In genomic region chr19:24556585-24556966, GRCm38 (mm10) we compare ENCODE assay signal across 8 mouse cellular contexts. TPM values are rescaled to one million over a fixed set of nuclear protein-coding genes. Genes with fewer than 3 reads are reported as not detected.
DNase-seq lines count a peak whose midpoint lies in the region; ATAC-seq and TF ChIP-seq lines count a peak whose summit lies in the region.

No protein-coding gene starts in this region.

- no peak for DNase-seq in lung, embryonic 14.5 days
- DNase-seq in lung, postnatal 4 days: no peak
- peak; percentile 41 for DNase-seq in embryo, embryonic 11 days
- DNase-seq in hindbrain, embryonic 14.5 days (ENCODE audit: low spot score): no peak
- DNase-seq in midbrain, embryonic 14.5 days: peak; percentile 46
- DNase-seq in left cerebral cortex, postnatal 4 days: no peak
- no peak for DNase-seq in adrenal gland, postnatal 10 days

- peak; percentile 12; the same call in 1 of the 2 replicates for ATAC-seq in lung, embryonic 14.5 days (ENCODE audit: insufficient read depth)
- peak; percentile 38 for ATAC-seq in hindbrain, embryonic 14.5 days (ENCODE audit: low FRiP score)
- ATAC-seq in midbrain, embryonic 14.5 days (ENCODE audit: low FRiP score, low TSS enrichment): peak; percentile 28; the same call in 1 of the 2 replicates
- ATAC-seq in inflammation-experienced regulatory T-cells, adult 6 months: no peak

- WGBS in lung, embryonic 14.5 days: 1% methylated on average over 12 of the region's 12 CpGs
- WGBS in hindbrain, embryonic 14.5 days: 3% methylated on average over 12 of the region's 12 CpGs
- WGBS in midbrain, embryonic 14.5 days: 1% methylated on average over 12 of the region's 12 CpGs

- intact Hi-C loops in left cerebral cortex, postnatal 4 days (cut with DNase I): no loop called here

- H3K27me3 ChIP-seq in lung, embryonic 14.5 days (ENCODE audit: insufficient read depth, low read length): peaks cover 26% of the 10 kb centered on the region
- H3K27me3 ChIP-seq in hindbrain, embryonic 14.5 days (ENCODE audit: control insufficient read depth, insufficient read depth, low read length): peaks cover 13% of the 10 kb centered on the region; the same call in 1 of the 2 replicates
- peaks cover 7% of the 10 kb centered on the region; the same call in 1 of the 2 replicates for H3K27me3 ChIP-seq in midbrain, embryonic 14.5 days (ENCODE audit: control insufficient read depth, insufficient read depth, low read length)

- peak overlapping the region; percentile 89 for H3K4me2 ChIP-seq in lung, embryonic 14.5 days
- H3K4me2 ChIP-seq in hindbrain, embryonic 14.5 days (replicated peaks): peak overlapping the region; percentile 78
- peak overlapping the region; percentile 96 for H3K4me2 ChIP-seq in midbrain, embryonic 14.5 days (ENCODE audit: low read length)

- peak overlapping the region; percentile 68 for H3K9ac ChIP-seq in lung, embryonic 14.5 days
- peak overlapping the region; percentile 71 for H3K9ac ChIP-seq in hindbrain, embryonic 14.5 days
- H3K9ac ChIP-seq in midbrain, embryonic 14.5 days (replicated peaks; ENCODE audit: low read length): peak overlapping the region; percentile 76

- H3K4me1 ChIP-seq in lung, embryonic 14.5 days (ENCODE audit: insufficient read depth): peaks cover 7% of the 10 kb centered on the region; the same call in 1 of the 2 replicates
- peaks cover 6% of the 10 kb centered on the region; the same call in 1 of the 2 replicates for H3K4me1 ChIP-seq in hindbrain, embryonic 14.5 days (replicated peaks; ENCODE audit: control insufficient read depth, insufficient read depth, low read length)
- peaks cover 15% of the 10 kb centered on the region for H3K4me1 ChIP-seq in midbrain, embryonic 14.5 days (ENCODE audit: control insufficient read depth, insufficient read depth, low read length)

- H3K4me3 ChIP-seq in lung, embryonic 14.5 days (ENCODE audit: low read depth, low read length): peak overlapping the region; percentile 80
- H3K4me3 ChIP-seq in hindbrain, embryonic 14.5 days (replicated peaks; ENCODE audit: low read length): peak overlapping the region; percentile 71
- H3K4me3 ChIP-seq in midbrain, embryonic 14.5 days (replicated peaks; ENCODE audit: low read depth, low read length): peak overlapping the region; percentile 83

- H3K27ac ChIP-seq in lung, embryonic 14.5 days (ENCODE audit: low read depth): no peak overlapping the region
- H3K27ac ChIP-seq in hindbrain, embryonic 14.5 days: no peak overlapping the region
- 0 out of 2 replicates have a peak overlapping the region, but pooled peaks have one; percentile 61 for H3K27ac ChIP-seq in midbrain, embryonic 14.5 days (replicated peaks; ENCODE audit: low read depth, low read length)

- no peaks in the 10 kb centered on the region for H3K36me3 ChIP-seq in lung, embryonic 14.5 days (ENCODE audit: insufficient read depth)
- no peaks in the 10 kb centered on the region for H3K36me3 ChIP-seq in hindbrain, embryonic 14.5 days (replicated peaks; ENCODE audit: control insufficient read depth, insufficient read depth)
- no peaks in the 10 kb centered on the region for H3K36me3 ChIP-seq in midbrain, embryonic 14.5 days (ENCODE audit: control insufficient read depth, insufficient read depth, low read length)

- no peak for TF ChIP-seq CTCF in lung, embryonic 14.5 days (IDR thresholded peaks at IDR 0.05; ENCODE audit: low read depth)

- no peaks in the 10 kb centered on the region for H3K9me3 ChIP-seq in lung, embryonic 14.5 days (ENCODE audit: low read depth, low read length)
- H3K9me3 ChIP-seq in hindbrain, embryonic 14.5 days (ENCODE audit: control insufficient read depth, low read length): no peaks in the 10 kb centered on the region
- no peaks in the 10 kb centered on the region for H3K9me3 ChIP-seq in midbrain, embryonic 14.5 days (ENCODE audit: control insufficient read depth, low read length)

RNA-seq across cellular contexts. Expression of gene Pip5k1b, which starts 0.9 kb away (rescaled TPM):
- 2.3 and 2.6 TPM in 2 replicates for polyA plus RNA-seq in lung, embryonic 14.5 days (2014; fragmentation: Nextera tagmentation; extraction: Ambion mirVana)
- polyA plus RNA-seq in hindbrain, embryonic 14.5 days (2014; fragmentation: Nextera tagmentation; extraction: Ambion mirVana): 3.1 and 3.9 TPM in 2 replicates
- polyA plus RNA-seq in midbrain, embryonic 14.5 days (2014; fragmentation: Nextera tagmentation; extraction: Ambion mirVana): 1.4 and 2.1 TPM in 2 replicates
- total RNA-seq in left cerebral cortex, postnatal 4 days (2021): 1 to 10 TPM; 3.6 to 5.6 TPM
- total RNA-seq in adrenal gland, postnatal 10 days (2021): 10 to 100 TPM; 18.8 to 20.0 TPM
- 1 to 10 TPM in 2 of 3 experiments, under 1 TPM in 1; 0.36 to 9.4 (median 6.9) TPM for polyA plus RNA-seq in inflammation-experienced regulatory T-cells, adult 6 months (2017; shearing (Covaris generic))

Comparison
In these comparisons a context has a peak if more than half of its experiments do, and no peak if none do; other contexts are left out.
1. DNase-seq: peak in embryo, embryonic 11 days (single experiment) and midbrain, embryonic 14.5 days (single experiment); none in lung, embryonic 14.5 days (single experiment), lung, postnatal 4 days (0 of 2), hindbrain, embryonic 14.5 days (single experiment), left cerebral cortex, postnatal 4 days (single experiment) and adrenal gland, postnatal 10 days (single experiment).
2. Peak in every context shown above with its lines, with median percentiles within 50 percentile points of each other: H3K4me2 ChIP-seq, H3K4me3 ChIP-seq and H3K9ac ChIP-seq.